Mouse (Mus musculus) MEL (cell line): ENCODE results near the gene Pdcl2. TPM values are rescaled to one million over a fixed set of nuclear protein-coding genes. Genes with fewer than 3 reads are reported as not detected.

Experiments
- DNase-seq: peaks from one replicate; pipeline ENCODE4 v3.0.0; 2011; ENCODE audit warnings: low read depth, low spot score
- H3K27ac ChIP-seq: 2 replicates; pipeline ENCODE4 v1.5.1; 2012; ENCODE audit warnings: low read depth, mild to moderate bottlenecking, control low read depth, low read length, moderate library complexity; ENCODE audit not compliant: control insufficient read depth
- H3K27me3 ChIP-seq, 2 experiments: fragments of 150-350 bp in 1 of 2; sonication (generic) in 1 of 2; 2 replicates each; pipeline ENCODE4 v1.6.1; 2012; ENCODE audit warnings: low read length in 2 of 2, mild to moderate bottlenecking in 2 of 2, improper control_type of control experiment in 1 of 2, moderate library complexity in 1 of 2; ENCODE audit not compliant: insufficient read depth in 2 of 2, control insufficient read depth in 1 of 2
- H3K36me3 ChIP-seq, 2 experiments: 2 replicates each; pipeline ENCODE4 v1.6.1; 2012 to 2014; ENCODE audit warnings: low read length in 2 of 2, improper control_type of control experiment in 1 of 2, inconsistent platforms in 1 of 2, mild to moderate bottlenecking in 1 of 2; ENCODE audit not compliant: insufficient read depth in 2 of 2, control insufficient read depth in 1 of 2
- H3K4me1 ChIP-seq, 2 experiments: fragments of 150-350 bp in 1 of 2; sonication (generic) in 1 of 2; 2 replicates each; pipeline ENCODE4 v1.6.1; 2012; ENCODE audit warnings: low read length in 2 of 2, improper control_type of control experiment in 1 of 2, mild to moderate bottlenecking in 1 of 2; ENCODE audit not compliant: insufficient read depth in 2 of 2, control insufficient read depth in 1 of 2
- H3K4me3 ChIP-seq, 2 experiments: fragments of 150-350 bp in 1 of 2; sonication (generic) in 1 of 2; 2 replicates each; pipeline ENCODE4 v1.5.1; 2012; ENCODE audit warnings: low read depth in 2 of 2, low read length in 2 of 2, mild to moderate bottlenecking in 2 of 2, moderate library complexity in 2 of 2, control low read depth in 1 of 2, improper control_type of control experiment in 1 of 2; ENCODE audit not compliant: control insufficient read depth in 1 of 2, insufficient read depth in 1 of 2
- H3K79me2 ChIP-seq: 2 replicates; pipeline ENCODE4 v1.6.1; 2012; ENCODE audit warnings: mild to moderate bottlenecking, low read length, moderate library complexity; ENCODE audit not compliant: control insufficient read depth, poor library complexity, insufficient read depth
- H3K9ac ChIP-seq: 2 replicates; pipeline ENCODE4 v1.6.1; 2012; ENCODE audit warnings: low read depth, mild to moderate bottlenecking, control low read depth, low read length, moderate library complexity; ENCODE audit not compliant: control insufficient read depth, poor library complexity, severe bottlenecking
- H3K9me3 ChIP-seq: fragments of 150-350 bp; sonication (generic); replicated peaks from 2 replicates; pipeline ENCODE4 v1.6.1; 2012; ENCODE audit warnings: mild to moderate bottlenecking, low read length, improper control_type of control experiment, moderate library complexity; ENCODE audit not compliant: insufficient read depth
- BHLHE40 ChIP-seq: IDR thresholded peaks from 2 replicates; pipeline ENCODE4 v1.6.1; 2012; ENCODE audit warnings: low read depth, mild to moderate bottlenecking, inconsistent platforms, low read length, improper control_type of control experiment, borderline replicate concordance
- CHD1 ChIP-seq: IDR thresholded peaks from 2 replicates; pipeline ENCODE4 v1.6.1; 2012; ENCODE audit warnings: low read depth, mild to moderate bottlenecking, inconsistent platforms, low read length, improper control_type of control experiment
- ELF1 ChIP-seq: IDR thresholded peaks from 2 replicates; pipeline ENCODE4 v1.6.1; 2014; ENCODE audit warnings: low read depth, mild to moderate bottlenecking, inconsistent platforms, low read length, improper control_type of control experiment, moderate library complexity
- EP300 ChIP-seq, 2 experiments: IDR thresholded peaks; 2 replicates each; pipeline ENCODE4 v1.6.1; 2011; ENCODE audit warnings: improper control_type of control experiment in 2 of 2, low read length in 2 of 2, low read depth in 1 of 2, mild to moderate bottlenecking in 1 of 2
- ETS1 ChIP-seq: IDR thresholded peaks from 2 replicates; pipeline ENCODE4 v1.6.1; 2012; ENCODE audit warnings: low read depth, mild to moderate bottlenecking, inconsistent platforms, low read length, improper control_type of control experiment, moderate library complexity
- GATA1 ChIP-seq: IDR thresholded peaks from 2 replicates; pipeline ENCODE4 v1.6.1; 2011; ENCODE audit warnings: low read depth, low read length, improper control_type of control experiment
- MYB ChIP-seq: IDR thresholded peaks from 2 replicates; pipeline ENCODE4 v1.6.1; 2011; ENCODE audit warnings: mild to moderate bottlenecking, low read depth, low read length, improper control_type of control experiment
- NRF1 ChIP-seq: IDR thresholded peaks from 2 replicates; pipeline ENCODE4 v1.6.1; 2014; ENCODE audit warnings: low read depth, mild to moderate bottlenecking, inconsistent platforms, low read length, improper control_type of control experiment, moderate library complexity; ENCODE audit not compliant: poor library complexity, insufficient read depth, severe bottlenecking
- RAD21 ChIP-seq: IDR thresholded peaks from 2 replicates; pipeline ENCODE4 v1.6.1; 2011; ENCODE audit warnings: mild to moderate bottlenecking, low read depth, low read length, improper control_type of control experiment
- RCOR1 ChIP-seq: IDR thresholded peaks from 2 replicates; pipeline ENCODE4 v1.6.1; 2012; ENCODE audit warnings: low read depth, mild to moderate bottlenecking, inconsistent platforms, low read length, improper control_type of control experiment
- SIN3A ChIP-seq: IDR thresholded peaks from 2 replicates; pipeline ENCODE4 v1.6.1; 2012; ENCODE audit warnings: low read length, improper control_type of control experiment, inconsistent platforms
- TAL1 ChIP-seq: IDR thresholded peaks from 2 replicates; pipeline ENCODE4 v1.6.1; 2012; ENCODE audit warnings: mild to moderate bottlenecking, inconsistent platforms, low read length, moderate library complexity, mixed read lengths
- TCF12 ChIP-seq: IDR thresholded peaks from 2 replicates; pipeline ENCODE4 v1.6.1; 2014; ENCODE audit warnings: low read depth, mild to moderate bottlenecking, inconsistent platforms, low read length, improper control_type of control experiment, moderate library complexity
- ZKSCAN1 ChIP-seq: IDR thresholded peaks from 2 replicates; pipeline ENCODE4 v1.6.1; 2012; ENCODE audit warnings: low read depth, mild to moderate bottlenecking, inconsistent platforms, low read length, improper control_type of control experiment, moderate library complexity
- ZMIZ1 ChIP-seq: IDR thresholded peaks from 2 replicates; pipeline ENCODE4 v1.6.1; 2012; ENCODE audit warnings: low read depth, mild to moderate bottlenecking, inconsistent platforms, low read length, improper control_type of control experiment, moderate library complexity
- ZNF384 ChIP-seq: IDR thresholded peaks from 2 replicates; pipeline ENCODE4 v1.6.1; 2012; ENCODE audit warnings: low read depth, mild to moderate bottlenecking, inconsistent platforms, low read length, improper control_type of control experiment
- polyA plus RNA-seq, 2 experiments: library from polyadenylated mRNA; stranded (reverse) in 1 of 2; unstranded in 1 of 2; fragments of >175 nt in 1 of 2; fragments of >200 nt in 1 of 2; gene quantifications; 2 replicates each; pipeline versions ENCODE4 v1.2.1 to v1.2.4; 2012; ENCODE audit warnings: low replicate concordance in 2 of 2, low read depth in 1 of 2; ENCODE audit not compliant: insufficient read length in 2 of 2, insufficient read depth in 1 of 2, missing spikeins in 1 of 2
- total RNA-seq: library from RNA; depleted of rRNA; stranded (reverse); fragments of 300-350 nt; gene quantifications from 2 replicates; pipeline ENCODE4 v1.2.3, GENCODE M21; 2012; rRNA removed

The Pdcl2 gene
- total and polyA plus RNA-seq, 3 experiments, result not detected

- peak; percentile 91 for TF ChIP-seq TCF12
- TF ChIP-seq RCOR1, result peak; percentile 84
- TF ChIP-seq MYB, result no peak
- TF ChIP-seq BHLHE40, result peak; percentile 26; the same call in 1 of the 2 replicates
- no peak for TF ChIP-seq ZKSCAN1
- no peak for TF ChIP-seq CHD1
- TF ChIP-seq ZNF384, result no peak
- TF ChIP-seq ETS1, result peak; percentile 77
- peak; percentile 68 for TF ChIP-seq SIN3A
- no peak for TF ChIP-seq ELF1
- TF ChIP-seq ZMIZ1, result no peak
- TF ChIP-seq GATA1, result peak; percentile 94
- TF ChIP-seq TAL1, result peak; percentile 64
- TF ChIP-seq EP300 (IDR thresholded peaks at IDR 0.05; ENCODE audit: low read depth in 1 of 2, low read length in 2 of 2), result peak; percentile 76 to 84
- Histone ChIP-seq H3K79me2 (peaks cover 6% of the 10 kb centered on the region), H3K9me3 (no peaks in the 10 kb centered on the region), H3K27me3 (no peaks in the 10 kb centered on the region), H3K27ac (0 out of 2 replicates have a peak overlapping the region, but pooled peaks have one; percentile 2), H3K4me3 (no peak overlapping the region), H3K36me3 (peaks cover 0 to 30% of the 10 kb centered on the region in 2 experiments; a peak in 3 of 4 replicates), H3K9ac (no peak overlapping the region), H3K4me1 (peaks cover 20 to 27% of the 10 kb centered on the region in 2 experiments)
- DNase-seq, result peak; percentile 87
Observed at GRCm38 (mm10) chr5:76283890-76284289, 47.1 kb downstream of the Pdcl2 start.

- H3K9ac ChIP-seq, result no peak overlapping the region
- no peaks in the 10 kb centered on the region; the same call in 1 of the 2 replicates for H3K79me2 ChIP-seq
- no peaks in the 10 kb centered on the region for H3K9me3 ChIP-seq
- peaks cover 4 to 5% of the 10 kb centered on the region in 2 experiments; a peak in 3 of 4 replicates for H3K4me1 ChIP-seq
- no peak overlapping the region for H3K27ac ChIP-seq
- H3K4me3 ChIP-seq, result no peak overlapping the region
- peaks cover 2 to 12% of the 10 kb centered on the region in 2 experiments; a peak in 3 of 4 replicates for H3K36me3 ChIP-seq
- peak; percentile 65 for DNase-seq
- H3K27me3 ChIP-seq, result no peaks in the 10 kb centered on the region
- no peak for TF ChIP-seq ELF1
- no peak for TF ChIP-seq RAD21
- no peak for TF ChIP-seq NRF1
- no peak for TF ChIP-seq EP300 (IDR thresholded peaks at IDR 0.05; ENCODE audit: low read depth in 1 of 2, low read length in 2 of 2)
- no peak for TF ChIP-seq RCOR1
- TF ChIP-seq GATA1, result peak; percentile 68
- no peak for TF ChIP-seq ZKSCAN1
Observed at GRCm38 (mm10) chr5:76274977-76275376, 56.0 kb downstream of the Pdcl2 start.

Other genes with a start within 250 kb of the Pdcl2 start
- gene Srd5a3, start 190.9 kb downstream of the Pdcl2 start, total RNA-seq, result 17.0 and 18.3 TPM in 2 replicates
- gene Srd5a3, start 190.9 kb downstream of the Pdcl2 start, polyA plus RNA-seq, result 10 to 100 TPM in 1 of 2 experiments, not detected in 1; 33.2 TPM
- 73.0 and 77.7 TPM in 2 replicates for gene Tmem165, start 147.3 kb downstream of the Pdcl2 start, total RNA-seq
- 100 to 1,000 TPM in 1 of 2 experiments, 10 to 100 TPM in 1; 66.5 to 154 TPM for gene Tmem165, start 147.3 kb downstream of the Pdcl2 start, polyA plus RNA-seq
- gene Clock, start 26.4 kb downstream of the Pdcl2 start, total RNA-seq, result 4.1 and 4.5 TPM in 2 replicates
- 10 to 100 TPM in 1 of 2 experiments, 1 to 10 TPM in 1; 6.3 to 77.5 TPM for gene Clock, start 26.4 kb downstream of the Pdcl2 start, polyA plus RNA-seq
- gene Nmu, start 32.6 kb upstream of the Pdcl2 start, total RNA-seq, result not detected in 2 replicates
- not detected for gene Nmu, start 32.6 kb upstream of the Pdcl2 start, polyA plus RNA-seq
- gene Gm7271, start 152.9 kb upstream of the Pdcl2 start, total RNA-seq, result not detected in 2 replicates
- not detected for gene Gm7271, start 152.9 kb upstream of the Pdcl2 start, polyA plus RNA-seq
- 40.8 and 45.2 TPM in 2 replicates for gene Exoc1, start 198.2 kb upstream of the Pdcl2 start, total RNA-seq
- gene Exoc1, start 198.2 kb upstream of the Pdcl2 start, polyA plus RNA-seq, result 10 to 100 TPM in 1 of 2 experiments, not detected in 1; 34.2 TPM